Mouse (Mus musculus) embryonic facial prominence, embryonic 13.5 days (tissue): Measurements from ENCODE around the gene Mapre3. TPM values are rescaled to one million over a fixed set of nuclear protein-coding genes. Genes with fewer than 3 reads are reported as not detected.
A peak's percentile ranks its signal among the peaks of the same experiment; 100 is the strongest.

Source experiments
- ATAC-seq: fragments of 200-750 bp; cut with Nextera tagmentation; 2 replicates; pipeline ENCODE4 v1.8.0; 2017; ENCODE audit warnings: low read depth; ENCODE audit not compliant: insufficient number of reproducible peaks, insufficient read depth, low FRiP score, low TSS enrichment
- H3K27ac ChIP-seq: fragments of 300-500 bp; sonication (generic); 2 replicates; pipeline ENCODE4 v1.5.1; 2015; ENCODE audit warnings: moderate library complexity, mild to moderate bottlenecking, inconsistent platforms
- H3K27me3 ChIP-seq: fragments of 300-500 bp; sonication (generic); 2 replicates; pipeline ENCODE4 v1.6.1; 2015; ENCODE audit warnings: mild to moderate bottlenecking, inconsistent platforms
- H3K36me3 ChIP-seq: fragments of 300-500 bp; sonication (generic); 2 replicates; pipeline ENCODE4 v1.6.1; 2015; ENCODE audit warnings: mild to moderate bottlenecking, inconsistent platforms
- H3K4me1 ChIP-seq: fragments of 300-500 bp; sonication (generic); 2 replicates; pipeline ENCODE4 v1.6.1; 2015; ENCODE audit warnings: inconsistent platforms
- H3K4me2 ChIP-seq: fragments of 300-500 bp; sonication (generic); 2 replicates; pipeline ENCODE4 v1.6.1; 2015; ENCODE audit warnings: moderate library complexity, mild to moderate bottlenecking, inconsistent platforms
- H3K4me3 ChIP-seq: fragments of 300-500 bp; sonication (generic); 2 replicates; pipeline ENCODE4 v1.5.1; 2015; ENCODE audit warnings: mild to moderate bottlenecking, inconsistent platforms
- H3K9ac ChIP-seq: fragments of 300-500 bp; sonication (generic); 2 replicates; pipeline ENCODE4 v1.6.1; 2015; ENCODE audit warnings: mild to moderate bottlenecking, inconsistent platforms
- H3K9me3 ChIP-seq: fragments of 300-500 bp; sonication (generic); 2 replicates; pipeline ENCODE4 v1.6.1; 2016; ENCODE audit warnings: inconsistent platforms
- WGBS: fragments of 180-500 bp; shearing (Covaris S2); methylation state at CpG from one replicate; pipeline ENCODE4 v1.1.7; 2015; ENCODE audit warnings: mixed read lengths; 5-methylcytosine and 5-hydroxymethylcytosine counted together
- polyA plus RNA-seq: library from polyadenylated mRNA; unstranded; fragments of >200 nt; fragmentation: Nextera tagmentation; extraction: Ambion mirVana; gene quantifications from 2 replicates; pipeline ENCODE4 v1.2.1, GENCODE M21; 2015

The Mapre3 gene
- polyA plus RNA-seq, 1 experiment from 2014 or later, result 25.8 TPM

GRCm38 (mm10) chr5:30825166-30825565, 10.7 kb downstream of the Mapre3 start:
- H3K9me3 ChIP-seq, result no peaks in the 10 kb centered on the region
- no peak overlapping the region for H3K27ac ChIP-seq
- ATAC-seq, result no peak
- H3K9ac ChIP-seq, result no peak overlapping the region
- H3K4me1 ChIP-seq, result peaks cover 6% of the 10 kb centered on the region; the same call in 1 of the 2 replicates
- no peak overlapping the region for H3K4me2 ChIP-seq
- H3K27me3 ChIP-seq, result no peaks in the 10 kb centered on the region
- WGBS, result 68% methylated on average over 10 of the region's 10 CpGs
- no peaks in the 10 kb centered on the region for H3K36me3 ChIP-seq
- H3K4me3 ChIP-seq, result no peak overlapping the region

GRCm38 (mm10) chr5:30825821-30826220, 11.4 kb downstream of the Mapre3 start:
- WGBS, result 74% methylated on average over 6 of the region's 6 CpGs

GRCm38 (mm10) chr5:30833416-30833815, 19.0 kb downstream of the Mapre3 start:
- no peak for ATAC-seq
- Histone ChIP-seq H3K4me3 (no peak overlapping the region), H3K9ac (no peak overlapping the region), H3K4me1 (no peaks in the 10 kb centered on the region), H3K36me3 (peaks cover 17% of the 10 kb centered on the region), H3K27ac (no peak overlapping the region), H3K9me3 (0 out of 2 replicates have a peak, but pooled peaks cover 5% of the 10 kb centered on the region), H3K4me2 (no peak overlapping the region), H3K27me3 (no peaks in the 10 kb centered on the region)
- 75% methylated on average over 3 of the region's 3 CpGs for WGBS

More at GRCm38 (mm10) chr5:30825821-30826220, 11.4 kb downstream of the Mapre3 start:
- H3K4me2 ChIP-seq, result no peak overlapping the region
- H3K27me3 ChIP-seq, result no peaks in the 10 kb centered on the region
- no peak for ATAC-seq
- no peaks in the 10 kb centered on the region for H3K36me3 ChIP-seq
- H3K4me3 ChIP-seq, result no peak overlapping the region
- H3K9ac ChIP-seq, result no peak overlapping the region
- H3K27ac ChIP-seq, result no peak overlapping the region
- no peaks in the 10 kb centered on the region for H3K9me3 ChIP-seq
- peaks cover 6% of the 10 kb centered on the region; the same call in 1 of the 2 replicates for H3K4me1 ChIP-seq

- Histone ChIP-seq H3K27ac (no peak overlapping the region), H3K27me3 (no peaks in the 10 kb centered on the region), H3K4me2 (no peak overlapping the region), H3K4me1 (no peaks in the 10 kb centered on the region), H3K9me3 (0 out of 2 replicates have a peak, but pooled peaks cover 5% of the 10 kb centered on the region), H3K9ac (no peak overlapping the region), H3K4me3 (no peak overlapping the region), H3K36me3 (peaks cover 17% of the 10 kb centered on the region)
- WGBS, result 91% methylated on average over 2 of the region's 2 CpGs
- no peak for ATAC-seq
These were observed 25.3 kb downstream of the Mapre3 start for GRCm38 (mm10) chr5:30839731-30840130.

GRCm38 (mm10) chr5:30841896-30842295, 27.5 kb downstream of the Mapre3 start:
- WGBS, result 48% methylated on average over 3 of the region's 3 CpGs
- H3K27ac ChIP-seq, result no peak overlapping the region
- no peak overlapping the region for H3K4me3 ChIP-seq
- no peak overlapping the region for H3K9ac ChIP-seq
- no peaks in the 10 kb centered on the region for H3K4me1 ChIP-seq
- 0 out of 2 replicates have a peak, but pooled peaks cover 4% of the 10 kb centered on the region for H3K9me3 ChIP-seq
- no peak for ATAC-seq
- no peaks in the 10 kb centered on the region for H3K27me3 ChIP-seq
- no peak overlapping the region for H3K4me2 ChIP-seq
- peaks cover 8% of the 10 kb centered on the region for H3K36me3 ChIP-seq

- Histone ChIP-seq H3K27ac (no peak overlapping the region), H3K9me3 (no peaks in the 10 kb centered on the region), H3K9ac (peak overlapping the region; percentile 51; the same call in 1 of the 2 replicates), H3K4me1 (0 out of 2 replicates have a peak, but pooled peaks cover 6% of the 10 kb centered on the region), H3K27me3 (no peaks in the 10 kb centered on the region), H3K4me3 (no peak overlapping the region), H3K36me3 (no peaks in the 10 kb centered on the region), H3K4me2 (no peak overlapping the region)
- WGBS, result 66% methylated on average over 6 of the region's 6 CpGs
- no peak for ATAC-seq
These were observed 35.6 kb downstream of the Mapre3 start for GRCm38 (mm10) chr5:30849891-30850555.

GRCm38 (mm10) chr5:30850556-30850925, 36.1 kb downstream of the Mapre3 start:
- ATAC-seq, result no peak

GRCm38 (mm10) chr5:30853522-30853921, 39.1 kb downstream of the Mapre3 start:
- H3K4me2 ChIP-seq, result no peak overlapping the region
- H3K27ac ChIP-seq, result no peak overlapping the region
- H3K4me3 ChIP-seq, result no peak overlapping the region
- ATAC-seq, result no peak
- no peak overlapping the region for H3K9ac ChIP-seq
- H3K9me3 ChIP-seq, result no peaks in the 10 kb centered on the region
- WGBS, result 81% methylated on average over 4 of the region's 4 CpGs
- no peaks in the 10 kb centered on the region for H3K36me3 ChIP-seq
- no peaks in the 10 kb centered on the region for H3K27me3 ChIP-seq
- 0 out of 2 replicates have a peak, but pooled peaks cover 6% of the 10 kb centered on the region for H3K4me1 ChIP-seq

More at GRCm38 (mm10) chr5:30850556-30850925, 36.1 kb downstream of the Mapre3 start:
- Histone ChIP-seq H3K36me3 (no peaks in the 10 kb centered on the region), H3K4me2 (no peak overlapping the region), H3K27me3 (no peaks in the 10 kb centered on the region), H3K9ac (peak overlapping the region; percentile 51; the same call in 1 of the 2 replicates), H3K4me1 (0 out of 2 replicates have a peak, but pooled peaks cover 6% of the 10 kb centered on the region), H3K27ac (no peak overlapping the region), H3K4me3 (no peak overlapping the region), H3K9me3 (no peaks in the 10 kb centered on the region)
- WGBS, result 69% methylated on average over 2 of the region's 2 CpGs

- Histone ChIP-seq H3K4me1 (0 out of 2 replicates have a peak, but pooled peaks cover 2% of the 10 kb centered on the region), H3K9me3 (no peaks in the 10 kb centered on the region), H3K27ac (no peak overlapping the region), H3K27me3 (no peaks in the 10 kb centered on the region), H3K4me3 (no peak overlapping the region), H3K36me3 (no peaks in the 10 kb centered on the region), H3K9ac (no peak overlapping the region), H3K4me2 (no peak overlapping the region)
- no peak for ATAC-seq
- WGBS, result 55% methylated on average over 3 of the region's 3 CpGs
These were observed 41.2 kb downstream of the Mapre3 start for GRCm38 (mm10) chr5:30855674-30856073.

GRCm38 (mm10) chr5:30856124-30856523, 41.7 kb downstream of the Mapre3 start:
- no peak for ATAC-seq
- Histone ChIP-seq H3K4me3 (no peak overlapping the region), H3K4me1 (no peaks in the 10 kb centered on the region), H3K4me2 (no peak overlapping the region), H3K36me3 (no peaks in the 10 kb centered on the region), H3K27ac (no peak overlapping the region), H3K27me3 (no peaks in the 10 kb centered on the region), H3K9ac (no peak overlapping the region), H3K9me3 (no peaks in the 10 kb centered on the region)
- WGBS, result 82% methylated on average over 2 of the region's 2 CpGs

- peak; percentile 26; the same call in 1 of the 2 replicates for ATAC-seq
- Histone ChIP-seq H3K9me3 (no peaks in the 10 kb centered on the region), H3K9ac (no peak overlapping the region), H3K4me1 (no peaks in the 10 kb centered on the region), H3K27ac (no peak overlapping the region), H3K36me3 (peaks cover 21% of the 10 kb centered on the region), H3K4me3 (no peak overlapping the region), H3K27me3 (no peaks in the 10 kb centered on the region), H3K4me2 (no peak overlapping the region)
- WGBS, result 41% methylated on average over 4 of the region's 4 CpGs
These were observed 49.4 kb downstream of the Mapre3 start for GRCm38 (mm10) chr5:30863852-30864251.

- Histone ChIP-seq H3K27me3 (no peaks in the 10 kb centered on the region), H3K27ac (no peak overlapping the region), H3K36me3 (peaks cover 21% of the 10 kb centered on the region), H3K4me1 (no peaks in the 10 kb centered on the region), H3K9me3 (no peaks in the 10 kb centered on the region), H3K4me3 (no peak overlapping the region), H3K4me2 (no peak overlapping the region), H3K9ac (no peak overlapping the region)
- no peak for ATAC-seq
- WGBS, result 43% methylated on average over 15 of the region's 15 CpGs
These were observed 49.9 kb downstream of the Mapre3 start for GRCm38 (mm10) chr5:30864322-30864721.
